Mouse (Mus musculus): ENCODE data around the gene Rap1a. TPM values are rescaled to one million over a fixed set of nuclear protein-coding genes. Genes with fewer than 3 reads are reported as not detected.
A peak's percentile ranks its signal among the peaks of the same experiment; 100 is the strongest.
"Not testable (repeated sequence)": the region's sequence is repeated elsewhere in the genome, so short reads cannot be mapped to it uniquely, and the experiment has no call there.

Rap1a gene
- polyA plus RNA-seq, 1 experiment from 2014 or later, result 81.6 TPM

DNA sequence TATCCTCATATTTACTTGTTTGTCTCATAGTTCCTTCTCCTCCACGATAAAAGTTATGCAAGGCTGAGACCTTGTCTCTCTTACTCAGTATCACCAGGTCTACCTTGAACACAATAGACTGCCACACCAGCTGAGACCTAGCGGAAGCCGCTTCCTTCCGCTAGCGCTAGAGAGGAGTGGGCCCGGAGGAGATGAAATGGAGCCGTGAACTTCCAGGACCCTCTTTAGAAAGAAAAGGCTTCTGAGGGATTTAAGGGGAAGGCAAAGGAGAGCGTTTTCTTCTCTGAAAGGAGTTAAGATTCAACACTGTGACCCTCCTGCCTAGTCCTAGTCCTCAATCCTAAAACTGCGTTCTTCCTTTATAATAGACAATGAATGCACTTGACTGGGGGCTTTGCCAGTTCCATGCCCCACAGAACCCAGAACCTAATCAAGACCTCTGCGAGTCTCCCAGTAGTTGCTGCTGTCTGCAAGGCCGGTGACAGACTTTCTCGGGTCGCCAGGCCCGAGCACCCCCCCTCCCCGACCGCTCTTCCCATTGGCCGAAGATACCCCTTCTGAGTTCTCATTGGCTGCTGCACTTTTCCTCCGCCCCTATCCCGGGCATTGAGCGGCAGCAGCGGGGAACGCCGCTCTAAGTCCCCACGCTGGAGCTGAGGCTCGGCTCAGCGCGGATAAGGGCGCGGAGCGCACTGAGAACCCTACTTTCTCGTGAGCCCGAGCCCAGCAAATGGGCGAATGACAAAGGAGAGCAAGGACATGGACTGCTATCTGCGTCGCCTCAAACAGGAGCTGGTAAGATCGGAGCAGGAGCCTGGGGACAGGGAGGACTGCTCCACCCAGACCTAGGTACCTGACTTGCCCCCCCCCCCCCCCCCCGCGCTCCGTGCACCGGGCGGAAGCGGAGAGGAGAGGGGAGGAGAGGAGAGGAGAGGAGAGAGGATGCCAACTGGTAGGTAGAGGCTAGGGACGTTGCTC, 96.8 kb downstream of the Rap1a start, which contains the start of gene Inka2:
Gene Inka2, plus strand, starts transcription at position 569 of the 978 bp plus-strand sequence.
- Histone ChIP-seq H3K4me1 (replicated peaks; ENCODE audit: control insufficient read depth, insufficient read depth, low read length) (peaks cover 2% of the 10 kb centered on the region; the same call in 1 of the 2 replicates), H3K36me3 (ENCODE audit: control insufficient read depth, insufficient read depth, low read length) (no peaks in the 10 kb centered on the region)

DNA sequence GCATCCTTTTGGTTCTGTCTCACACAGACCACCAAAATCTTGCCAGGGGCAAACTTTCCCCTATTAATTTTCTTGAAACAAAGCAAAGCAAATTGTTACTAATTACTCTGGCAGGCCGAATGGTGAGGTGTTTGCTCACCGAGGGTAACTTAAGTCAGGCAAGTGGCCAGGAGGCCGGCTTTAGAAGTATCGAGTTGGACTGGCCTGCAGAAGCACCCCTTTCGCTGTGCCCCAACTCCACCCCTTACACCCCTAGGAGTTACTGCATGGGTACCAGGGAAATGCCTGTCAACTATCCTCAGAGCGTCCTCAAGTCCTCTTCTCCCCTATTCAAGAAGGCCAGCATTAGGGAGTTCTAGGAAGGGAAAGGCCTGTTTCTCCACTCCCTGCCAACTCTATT, 97.6 kb downstream of the Rap1a start:
- ATAC-seq (replicated peaks; ENCODE audit: low FRiP score, low TSS enrichment, low read depth) (no peak), DNase-seq (ENCODE audit: low spot score) (no peak)
- Histone ChIP-seq H3K9me3 (ENCODE audit: control insufficient read depth, low read length) (no peaks in the 10 kb centered on the region), H3K36me3 (ENCODE audit: control insufficient read depth, insufficient read depth, low read length) (no peaks in the 10 kb centered on the region), H3K27ac (ENCODE audit: low read depth) (no peak overlapping the region), H3K4me2 (ENCODE audit: low read length) (no peak overlapping the region), H3K27me3 (replicated peaks; ENCODE audit: control insufficient read depth, insufficient read depth, low read length) (peaks cover 17% of the 10 kb centered on the region), H3K9ac (ENCODE audit: low read length) (no peak overlapping the region), H3K4me3 (ENCODE audit: low read depth, low read length) (no peak overlapping the region), H3K4me1 (replicated peaks; ENCODE audit: control insufficient read depth, insufficient read depth, low read length) (peaks cover 2% of the 10 kb centered on the region; the same call in 1 of the 2 replicates)
- WGBS, result 55% methylated on average over 6 of the region's 6 CpGs

More for the DNA sequence above, 96.8 kb downstream of the Rap1a start, which contains the start of gene Inka2:
- H3K9me3 ChIP-seq (ENCODE audit: control insufficient read depth, low read length), result no peaks in the 10 kb centered on the region
- H3K27ac ChIP-seq (ENCODE audit: low read depth), result no peak within 1 kb of the TSS
- H3K4me2 ChIP-seq (ENCODE audit: low read length), result peak within 1 kb of the TSS; percentile 99
- peaks cover 17% of the 10 kb centered on the region for H3K27me3 ChIP-seq (replicated peaks; ENCODE audit: control insufficient read depth, insufficient read depth, low read length)
- peak within 1 kb of the TSS; percentile 52 for H3K4me3 ChIP-seq (ENCODE audit: low read depth, low read length)
- peak; percentile 80 for DNase-seq (ENCODE audit: low spot score)
- WGBS, result 6% methylated on average over 38 of the region's 43 CpGs
- ATAC-seq (replicated peaks; ENCODE audit: low FRiP score, low TSS enrichment, low read depth), result peak; percentile 96
- peak within 1 kb of the TSS; percentile 48 for H3K9ac ChIP-seq (ENCODE audit: low read length)

GRCm38 (mm10) chr3:105701399-105701798, 99.7 kb downstream of the Rap1a start:
- DNase-seq (ENCODE audit: low spot score) (no peak), ATAC-seq (replicated peaks; ENCODE audit: low FRiP score, low TSS enrichment, low read depth) (no peak)
- Histone ChIP-seq H3K4me1 (replicated peaks; ENCODE audit: control insufficient read depth, insufficient read depth, low read length) (0 out of 2 replicates have a peak, but pooled peaks cover 2% of the 10 kb centered on the region), H3K27ac (ENCODE audit: low read depth) (no peak overlapping the region), H3K4me2 (ENCODE audit: low read length) (no peak overlapping the region), H3K9me3 (ENCODE audit: control insufficient read depth, low read length) (no peaks in the 10 kb centered on the region), H3K9ac (ENCODE audit: low read length) (no peak overlapping the region), H3K4me3 (ENCODE audit: low read depth, low read length) (no peak overlapping the region), H3K36me3 (ENCODE audit: control insufficient read depth, insufficient read depth, low read length) (no peaks in the 10 kb centered on the region), H3K27me3 (replicated peaks; ENCODE audit: control insufficient read depth, insufficient read depth, low read length) (peaks cover 16% of the 10 kb centered on the region)
- WGBS, result 51% methylated on average over 5 of the region's 5 CpGs

DNA sequence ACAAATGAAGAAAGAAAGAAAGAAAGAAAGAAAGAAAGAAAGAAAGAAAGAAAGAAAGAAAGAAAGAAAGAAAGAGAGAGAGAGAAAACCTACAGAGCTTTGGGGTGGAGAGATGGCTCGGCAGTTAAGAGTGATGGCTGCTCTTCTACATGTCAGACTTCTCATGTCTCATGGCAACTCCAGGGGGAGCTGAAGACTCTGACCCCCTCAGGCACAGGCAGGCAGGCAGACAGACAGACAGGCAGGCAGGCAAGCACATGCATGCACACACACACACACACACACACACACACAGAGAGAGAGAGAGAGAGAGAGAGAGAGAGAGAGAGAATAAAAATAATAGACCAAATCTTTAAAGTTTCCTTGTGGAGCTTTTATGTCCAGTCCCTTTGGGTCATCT, 100.3 kb downstream of the Rap1a start:
- not testable (repeated sequence) for H3K27ac ChIP-seq (ENCODE audit: low read depth); H3K4me1 ChIP-seq (replicated peaks; ENCODE audit: control insufficient read depth, insufficient read depth, low read length); DNase-seq (ENCODE audit: low spot score); H3K9ac ChIP-seq (ENCODE audit: low read length); H3K9me3 ChIP-seq (ENCODE audit: control insufficient read depth, low read length); H3K4me2 ChIP-seq (ENCODE audit: low read length); H3K4me3 ChIP-seq (ENCODE audit: low read depth, low read length); H3K36me3 ChIP-seq (ENCODE audit: control insufficient read depth, insufficient read depth, low read length); ATAC-seq (replicated peaks; ENCODE audit: low FRiP score, low TSS enrichment, low read depth)
- peaks cover 10% of the 10 kb centered on the region for H3K27me3 ChIP-seq (replicated peaks; ENCODE audit: control insufficient read depth, insufficient read depth, low read length)
- WGBS, result 38% methylated on average over 1 of the region's 1 CpGs

GRCm38 (mm10) chr3:105699241-105699933, 101.7 kb downstream of the Rap1a start:
- DNase-seq (ENCODE audit: low spot score) (no peak), ATAC-seq (replicated peaks; ENCODE audit: low FRiP score, low TSS enrichment, low read depth) (no peak)
- WGBS, result 28% methylated on average over 3 of the region's 3 CpGs
- H3K27me3 ChIP-seq (replicated peaks; ENCODE audit: control insufficient read depth, insufficient read depth, low read length), result 0 out of 2 replicates have a peak, but pooled peaks cover 3% of the 10 kb centered on the region
- no peaks in the 10 kb centered on the region for H3K36me3 ChIP-seq (ENCODE audit: control insufficient read depth, insufficient read depth, low read length)
- H3K9ac ChIP-seq (ENCODE audit: low read length), result no peak overlapping the region
- no peak overlapping the region for H3K4me2 ChIP-seq (ENCODE audit: low read length)
- H3K4me1 ChIP-seq (replicated peaks; ENCODE audit: control insufficient read depth, insufficient read depth, low read length), result 0 out of 2 replicates have a peak, but pooled peaks cover 2% of the 10 kb centered on the region
- no peak overlapping the region for H3K27ac ChIP-seq (ENCODE audit: low read depth)
- H3K4me3 ChIP-seq (ENCODE audit: low read depth, low read length), result no peak overlapping the region
- H3K9me3 ChIP-seq (ENCODE audit: control insufficient read depth, low read length), result no peaks in the 10 kb centered on the region

DNA sequence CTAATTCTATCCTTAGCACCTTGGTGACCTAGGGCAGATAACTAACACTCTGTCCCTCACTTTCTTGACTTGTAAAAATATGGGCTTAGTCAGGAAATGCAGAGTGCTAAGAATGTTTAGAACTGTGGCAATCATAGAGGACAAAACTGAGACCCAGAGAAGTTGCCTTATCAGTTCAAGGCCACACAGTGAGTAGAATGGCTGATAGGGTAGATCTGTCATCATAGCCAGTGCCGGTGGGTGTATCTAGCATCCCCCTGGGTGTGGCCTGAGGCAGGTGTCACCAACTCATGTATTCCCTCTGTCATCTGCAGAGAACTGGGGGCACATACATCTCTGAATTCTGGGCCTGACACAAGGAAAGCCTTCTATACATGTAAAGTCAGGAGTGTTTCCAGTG, 102.8 kb downstream of the Rap1a start:
- Histone ChIP-seq H3K4me3 (ENCODE audit: low read depth, low read length) (no peak overlapping the region), H3K4me2 (ENCODE audit: low read length) (no peak overlapping the region), H3K4me1 (replicated peaks; ENCODE audit: control insufficient read depth, insufficient read depth, low read length) (0 out of 2 replicates have a peak, but pooled peaks cover 2% of the 10 kb centered on the region), H3K36me3 (ENCODE audit: control insufficient read depth, insufficient read depth, low read length) (no peaks in the 10 kb centered on the region), H3K27ac (ENCODE audit: low read depth) (no peak overlapping the region), H3K27me3 (replicated peaks; ENCODE audit: control insufficient read depth, insufficient read depth, low read length) (0 out of 2 replicates have a peak, but pooled peaks cover 3% of the 10 kb centered on the region), H3K9ac (ENCODE audit: low read length) (no peak overlapping the region), H3K9me3 (ENCODE audit: control insufficient read depth, low read length) (no peaks in the 10 kb centered on the region)
- ATAC-seq (replicated peaks; ENCODE audit: low FRiP score, low TSS enrichment, low read depth), result no peak
- 67% methylated on average over 1 of the region's 1 CpGs for WGBS
- no peak for DNase-seq (ENCODE audit: low spot score)

DNA sequence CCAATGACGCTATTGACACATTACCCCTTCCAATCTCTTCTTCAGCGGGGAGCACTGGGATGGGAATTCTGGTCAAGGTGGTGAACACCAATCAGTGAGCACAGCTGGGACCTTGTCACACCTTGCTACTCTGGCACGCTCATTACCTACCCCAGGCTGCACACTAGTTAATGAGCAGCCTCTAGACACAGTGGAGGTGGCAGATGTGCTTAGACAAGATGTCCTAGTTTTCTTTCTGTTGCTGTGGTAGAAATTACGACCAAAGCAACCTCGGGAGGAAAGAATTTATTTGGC, 104.0 kb downstream of the Rap1a start:
- no peak overlapping the region for H3K9ac ChIP-seq (ENCODE audit: low read length)
- ATAC-seq (replicated peaks; ENCODE audit: low FRiP score, low TSS enrichment, low read depth) (no peak), DNase-seq (ENCODE audit: low spot score) (no peak)
- no peak overlapping the region for H3K4me3 ChIP-seq (ENCODE audit: low read depth, low read length)
- H3K9me3 ChIP-seq (ENCODE audit: control insufficient read depth, low read length), result no peaks in the 10 kb centered on the region
- H3K4me1 ChIP-seq (replicated peaks; ENCODE audit: control insufficient read depth, insufficient read depth, low read length), result 0 out of 2 replicates have a peak, but pooled peaks cover 2% of the 10 kb centered on the region
- 0 out of 2 replicates have a peak, but pooled peaks cover 3% of the 10 kb centered on the region for H3K27me3 ChIP-seq (replicated peaks; ENCODE audit: control insufficient read depth, insufficient read depth, low read length)
- 67% methylated on average over 5 of the region's 5 CpGs for WGBS
- no peak overlapping the region for H3K4me2 ChIP-seq (ENCODE audit: low read length)
- no peaks in the 10 kb centered on the region for H3K36me3 ChIP-seq (ENCODE audit: control insufficient read depth, insufficient read depth, low read length)
- H3K27ac ChIP-seq (ENCODE audit: low read depth), result peak overlapping the region; percentile 43; the same call in 1 of the 2 replicates

DNA sequence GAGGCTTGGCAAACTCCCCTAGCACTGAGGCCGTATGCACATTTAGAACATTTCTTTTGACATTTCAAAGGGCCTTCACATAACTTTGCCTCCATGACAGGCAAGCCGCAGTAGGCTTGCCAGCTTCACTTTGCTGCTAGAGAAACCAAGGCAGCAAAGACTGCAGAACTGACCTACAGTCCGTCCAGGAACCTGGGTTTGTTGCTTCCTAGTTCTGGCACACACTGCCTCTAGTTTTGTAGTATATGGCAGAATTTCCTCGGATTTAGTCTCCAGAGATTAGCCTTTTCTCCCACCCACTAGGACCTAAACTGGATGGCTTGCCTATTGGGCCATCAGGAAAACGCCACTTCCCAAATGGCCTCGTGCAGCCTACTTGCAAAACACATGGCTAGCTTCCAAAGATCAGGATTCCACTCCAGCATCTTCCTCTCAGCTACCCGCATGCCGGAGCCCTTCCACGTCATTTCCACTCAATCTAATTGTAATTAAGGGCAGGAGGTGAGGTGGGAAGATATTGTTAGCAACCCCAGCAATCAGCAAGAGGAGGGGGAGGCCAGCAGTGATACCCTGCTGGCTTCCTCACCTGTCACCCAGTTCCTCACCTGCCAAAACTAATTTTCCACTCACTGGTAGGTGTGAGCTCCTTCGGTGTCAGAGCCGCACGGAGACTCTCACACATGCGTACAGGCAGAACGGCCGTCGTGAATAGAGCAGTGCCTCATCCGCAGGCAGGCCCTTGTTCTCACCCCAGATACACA, 104.6 kb downstream of the Rap1a start:
- no peak for ATAC-seq (replicated peaks; ENCODE audit: low FRiP score, low TSS enrichment, low read depth)
- no peak overlapping the region for H3K9ac ChIP-seq (ENCODE audit: low read length)
- 73% methylated on average over 17 of the region's 17 CpGs for WGBS
- no peak overlapping the region for H3K4me3 ChIP-seq (ENCODE audit: low read depth, low read length)
- H3K9me3 ChIP-seq (ENCODE audit: control insufficient read depth, low read length), result no peaks in the 10 kb centered on the region
- H3K27me3 ChIP-seq (replicated peaks; ENCODE audit: control insufficient read depth, insufficient read depth, low read length), result 0 out of 2 replicates have a peak, but pooled peaks cover 3% of the 10 kb centered on the region
- H3K4me2 ChIP-seq (ENCODE audit: low read length), result no peak overlapping the region
- peak overlapping the region; percentile 43; the same call in 1 of the 2 replicates for H3K27ac ChIP-seq (ENCODE audit: low read depth)
- peak; percentile 51 for DNase-seq (ENCODE audit: low spot score)
- H3K36me3 ChIP-seq (ENCODE audit: control insufficient read depth, insufficient read depth, low read length), result no peaks in the 10 kb centered on the region
- H3K4me1 ChIP-seq (replicated peaks; ENCODE audit: control insufficient read depth, insufficient read depth, low read length), result 0 out of 2 replicates have a peak, but pooled peaks cover 2% of the 10 kb centered on the region

Measured in intestine, embryonic 14.5 days (tissue).